Mouse (Mus musculus) myocyte (in vitro differentiated cells): ENCODE data around the gene Gon7. TPM values are rescaled to one million over a fixed set of nuclear protein-coding genes. Genes with fewer than 3 reads are reported as not detected.

ENCODE experiments used
- H3K27me3 ChIP-seq: one replicate; pipeline ENCODE4 v1.6.1; 2011; ENCODE audit not compliant: control insufficient read depth, insufficient read depth, insufficient read length
- H3K36me3 ChIP-seq: one replicate; pipeline ENCODE4 v1.6.1; 2011; ENCODE audit not compliant: control insufficient read depth, insufficient read depth
- H3K4me2 ChIP-seq: one replicate; pipeline ENCODE4 v1.6.1; 2011; ENCODE audit warnings: low read depth, control low read depth
- H3K4me3 ChIP-seq: one replicate; pipeline ENCODE4 v1.5.1; 2011; ENCODE audit warnings: mild to moderate bottlenecking, control low read depth, moderate library complexity
- H3K79me2 ChIP-seq: one replicate; pipeline ENCODE4 v1.6.1; 2011; ENCODE audit not compliant: control insufficient read depth, insufficient read depth
- H3ac ChIP-seq: one replicate; pipeline ENCODE4 v1.6.1; 2011; ENCODE audit not compliant: control insufficient read depth, insufficient read length
- CEBPB ChIP-seq: IDR thresholded peaks from 2 replicates; pipeline ENCODE4 v1.6.1; 2011; ENCODE audit warnings: mild to moderate bottlenecking, moderate library complexity; ENCODE audit not compliant: poor library complexity, insufficient read depth, severe bottlenecking
- E2F4 ChIP-seq: IDR thresholded peaks from one replicate; pipeline ENCODE4 v1.6.1; 2011; ENCODE audit warnings: mild to moderate bottlenecking, control low read depth, moderate library complexity; ENCODE audit not compliant: insufficient read depth
- MAX ChIP-seq: IDR thresholded peaks from one replicate; pipeline ENCODE4 v1.6.1; 2011; ENCODE audit warnings: low read depth, mild to moderate bottlenecking, control low read depth
- MYOD1 ChIP-seq, 3 experiments: IDR thresholded peaks; one replicate each; pipeline ENCODE4 v1.6.1; 2011; ENCODE audit warnings: control low read depth in 2 of 3, low read depth in 2 of 3, mild to moderate bottlenecking in 2 of 3, moderate library complexity in 1 of 3; ENCODE audit not compliant: insufficient read length in 2 of 3, control insufficient read depth in 1 of 3
- MYOG ChIP-seq, 3 experiments: IDR thresholded peaks; one replicate each; pipeline ENCODE4 v1.6.1; 2011; ENCODE audit warnings: control low read depth in 2 of 3, low read depth in 2 of 3, mild to moderate bottlenecking in 2 of 3; ENCODE audit not compliant: insufficient read length in 2 of 3, control insufficient read depth in 1 of 3, insufficient read depth in 1 of 3
- POLR2A ChIP-seq: IDR thresholded peaks from one replicate; pipeline ENCODE4 v1.6.1; 2011; ENCODE audit warnings: low read depth, mild to moderate bottlenecking, control low read depth, moderate library complexity; ENCODE audit not compliant: insufficient read length
- POLR2AphosphoS2 ChIP-seq: IDR thresholded peaks from one replicate; pipeline ENCODE4 v1.6.1; 2011; ENCODE audit warnings: low read depth, control low read depth; ENCODE audit not compliant: insufficient read length
- REST ChIP-seq: IDR thresholded peaks from one replicate; pipeline ENCODE4 v1.6.1; 2011; ENCODE audit warnings: mild to moderate bottlenecking, control low read depth, moderate library complexity; ENCODE audit not compliant: insufficient read depth, insufficient read length
- SRF ChIP-seq: IDR thresholded peaks from one replicate; pipeline ENCODE4 v1.6.1; 2011; ENCODE audit warnings: low read depth; ENCODE audit not compliant: control insufficient read depth, insufficient read length
- TCF12 ChIP-seq: IDR thresholded peaks from one replicate; pipeline ENCODE4 v1.6.1; 2011; ENCODE audit warnings: mild to moderate bottlenecking, control low read depth; ENCODE audit not compliant: poor library complexity, insufficient read depth, severe bottlenecking
- TCF3 ChIP-seq: IDR thresholded peaks from one replicate; pipeline ENCODE4 v1.6.1; 2011; ENCODE audit warnings: low read depth, control low read depth; ENCODE audit not compliant: insufficient read length
- USF1 ChIP-seq: IDR thresholded peaks from one replicate; pipeline ENCODE4 v1.6.1; 2011; ENCODE audit warnings: low read depth, mild to moderate bottlenecking, control low read depth, moderate library complexity
- polyA plus RNA-seq: library from polyadenylated mRNA; unstranded; fragments of >200 nt; fragmentation: generic; extraction: Trizol; gene quantifications from one replicate; pipeline ENCODE4 v1.2.1, GENCODE M21; 2012; ENCODE audit warnings: missing spikeins

Gene Gon7
- polyA plus RNA-seq, 1 experiment = 9.7 TPM

- peak within 1 kb of the TSS; percentile 85 for H3K4me3 ChIP-seq
Measured at GRCm38 (mm10) chr12:102758403-102758756, 777 bp upstream of the Gon7 start, which contains the start of gene Gm20604. Gene Gm20604 (minus strand): TSS chr12:102758672.

GRCm38 (mm10) chr12:102757055-102757688, 431 bp downstream of the Gon7 start:
- H3K27me3 ChIP-seq = no peaks in the 10 kb centered on the region
- H3K79me2 ChIP-seq = peaks cover 71% of the 10 kb centered on the region
- no peaks in the 10 kb centered on the region for H3K36me3 ChIP-seq
- H3K4me3 ChIP-seq = peak overlapping the region; percentile 85
- H3K4me2 ChIP-seq = peak overlapping the region; percentile 89
- peak overlapping the region; percentile 79 for H3ac ChIP-seq
- TF ChIP-seq SRF (no peak), POLR2A (no peak), MYOG (IDR thresholded peaks at IDR 0.05; ENCODE audit: control insufficient read depth in 1 of 3, insufficient read depth in 1 of 3, insufficient read length in 2 of 3, low read depth in 2 of 3) (no peak), MYOD1 (IDR thresholded peaks at IDR 0.05; ENCODE audit: control insufficient read depth in 1 of 3, insufficient read length in 2 of 3, low read depth in 2 of 3) (no peak), REST (no peak), CEBPB (no peak), POLR2AphosphoS2 (no peak), MAX (no peak), E2F4 (no peak), TCF12 (no peak), USF1 (no peak), TCF3 (no peak)

More at GRCm38 (mm10) chr12:102758403-102758756, 777 bp upstream of the Gon7 start, which contains the start of gene Gm20604:
- Histone ChIP-seq H3K27me3 (no peaks in the 10 kb centered on the region), H3K4me2 (peak within 1 kb of the TSS; percentile 100), H3K79me2 (peaks cover 62% of the 10 kb centered on the region), H3K36me3 (no peaks in the 10 kb centered on the region), H3ac (peak within 1 kb of the TSS; percentile 79)
- TF ChIP-seq POLR2AphosphoS2 (no peak), SRF (no peak), MYOG (IDR thresholded peaks at IDR 0.05; ENCODE audit: control insufficient read depth in 1 of 3, insufficient read depth in 1 of 3, insufficient read length in 2 of 3, low read depth in 2 of 3) (no peak), REST (no peak), CEBPB (no peak), USF1 (no peak), TCF12 (no peak), E2F4 (no peak)

DNA sequence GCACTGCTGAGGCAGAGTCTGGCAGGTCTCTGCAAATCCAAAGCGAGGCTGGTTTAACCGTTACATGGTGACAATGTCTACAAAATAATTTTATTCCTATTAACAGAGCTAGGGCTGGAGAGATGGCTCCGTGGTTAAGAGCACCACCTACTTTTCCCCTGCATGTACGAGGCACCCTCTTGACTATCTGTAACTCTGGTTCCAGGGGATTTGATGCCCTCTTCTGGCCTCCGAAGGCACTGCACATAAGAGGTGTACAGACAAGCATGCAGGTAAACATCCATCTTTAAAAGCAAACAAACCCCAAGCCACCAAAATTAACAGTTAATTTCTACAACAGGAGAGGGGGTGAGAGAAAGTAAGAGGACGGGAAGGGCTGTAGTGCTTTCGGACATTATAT, 1.3 kb downstream of the Gon7 start:
- TF ChIP-seq MYOG (IDR thresholded peaks at IDR 0.05; ENCODE audit: control insufficient read depth in 1 of 3, insufficient read depth in 1 of 3, insufficient read length in 2 of 3, low read depth in 2 of 3) = no peak
- TF ChIP-seq POLR2AphosphoS2 = no peak
- TF ChIP-seq REST = no peak
- TF ChIP-seq TCF3 = no peak
- no peak for TF ChIP-seq POLR2A
- no peak for TF ChIP-seq TCF12
- TF ChIP-seq MAX = no peak
- no peak for TF ChIP-seq SRF
- TF ChIP-seq CEBPB = no peak
- TF ChIP-seq MYOD1 (IDR thresholded peaks at IDR 0.05; ENCODE audit: control insufficient read depth in 1 of 3, insufficient read length in 2 of 3, low read depth in 2 of 3) = no peak
- no peak for TF ChIP-seq E2F4
- TF ChIP-seq USF1 = no peak
- H3K4me2 ChIP-seq = peak overlapping the region; percentile 89
- H3K4me3 ChIP-seq = peak overlapping the region; percentile 85

DNA sequence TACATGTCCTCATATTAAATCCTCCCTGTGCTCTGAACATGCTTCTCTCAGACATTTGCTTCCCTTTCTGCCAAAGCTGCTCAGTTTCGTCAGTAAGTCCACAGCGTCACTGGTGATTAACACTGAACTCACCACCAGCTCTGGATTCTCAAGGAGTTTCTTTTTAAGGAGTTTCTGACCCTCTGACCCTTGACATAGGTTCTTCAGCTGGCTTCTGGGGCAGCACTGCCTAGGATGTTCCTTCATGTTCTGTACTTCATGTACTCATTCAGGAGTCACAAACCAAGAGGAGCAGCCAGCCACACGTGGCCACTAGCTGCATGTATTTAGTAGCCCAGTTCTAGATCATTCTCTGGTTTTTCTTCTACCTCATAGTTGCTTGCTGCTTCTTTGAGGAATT, 9.3 kb downstream of the Gon7 start:
- no peak overlapping the region for H3K4me2 ChIP-seq
- TF ChIP-seq MYOD1 (IDR thresholded peaks at IDR 0.05; ENCODE audit: control insufficient read depth in 1 of 3, insufficient read length in 2 of 3, low read depth in 2 of 3) (no peak), TCF12 (no peak), CEBPB (no peak), MAX (no peak), E2F4 (no peak), USF1 (no peak), MYOG (IDR thresholded peaks at IDR 0.05; ENCODE audit: control insufficient read depth in 1 of 3, insufficient read depth in 1 of 3, insufficient read length in 2 of 3, low read depth in 2 of 3) (no peak), TCF3 (no peak), POLR2A (no peak), SRF (no peak), REST (no peak), POLR2AphosphoS2 (no peak)
- H3ac ChIP-seq = no peak overlapping the region
- peaks cover 80% of the 10 kb centered on the region for H3K79me2 ChIP-seq
- H3K4me3 ChIP-seq = no peak overlapping the region
- no peaks in the 10 kb centered on the region for H3K27me3 ChIP-seq
- H3K36me3 ChIP-seq = no peaks in the 10 kb centered on the region

More for the DNA sequence above, 1.3 kb downstream of the Gon7 start:
- Histone ChIP-seq H3K79me2 (peaks cover 79% of the 10 kb centered on the region), H3K36me3 (no peaks in the 10 kb centered on the region), H3K27me3 (no peaks in the 10 kb centered on the region), H3ac (no peak overlapping the region)
